Mouse (Mus musculus): ENCODE results near the gene Fmnl1.

Gene Fmnl1

GRCm38 (mm10) chr11:103160738-103161137 is 10.2 kb upstream of the Fmnl1 start:
- no peak for DNase-seq (ENCODE audit: low read depth, low spot score)

- peak; percentile 84 for DNase-seq (ENCODE audit: low read depth, low spot score)
These were observed 9.5 kb upstream of the Fmnl1 start for GRCm38 (mm10) chr11:103161449-103161848.

GRCm38 (mm10) chr11:103162132-103162531 is 8.8 kb upstream of the Fmnl1 start:
- no peak for DNase-seq (ENCODE audit: low read depth, low spot score)

GRCm38 (mm10) chr11:103164391-103164790 is 6.5 kb upstream of the Fmnl1 start:
- DNase-seq (ENCODE audit: low read depth, low spot score), result no peak

GRCm38 (mm10) chr11:103168690-103169390 is 2.1 kb upstream of the Fmnl1 start:
- DNase-seq (ENCODE audit: low read depth, low spot score), result no peak

GRCm38 (mm10) chr11:103169664-103170063 is 1.2 kb upstream of the Fmnl1 start:
- no peak for DNase-seq (ENCODE audit: low read depth, low spot score)

- no peak for DNase-seq (ENCODE audit: low read depth, low spot score)
These were observed 805 bp upstream of the Fmnl1 start for GRCm38 (mm10) chr11:103170111-103170493.

GRCm38 (mm10) chr11:103171286-103171620 is 346 bp downstream of the Fmnl1 start:
- DNase-seq (ENCODE audit: low read depth, low spot score), result no peak

GRCm38 (mm10) chr11:103171703-103172391 is 940 bp downstream of the Fmnl1 start:
- DNase-seq (ENCODE audit: low read depth, low spot score), result no peak

- DNase-seq (ENCODE audit: low read depth, low spot score), result no peak
These were observed 1.6 kb downstream of the Fmnl1 start for GRCm38 (mm10) chr11:103172392-103173040.

GRCm38 (mm10) chr11:103173041-103173770 is 2.3 kb downstream of the Fmnl1 start:
- DNase-seq (ENCODE audit: low read depth, low spot score), result no peak

GRCm38 (mm10) chr11:103173771-103174344 is 3.0 kb downstream of the Fmnl1 start:
- DNase-seq (ENCODE audit: low read depth, low spot score), result no peak

GRCm38 (mm10) chr11:103174411-103174832 is 3.5 kb downstream of the Fmnl1 start:
- DNase-seq (ENCODE audit: low read depth, low spot score), result no peak

- no peak for DNase-seq (ENCODE audit: low read depth, low spot score)
These were observed 4.0 kb downstream of the Fmnl1 start for GRCm38 (mm10) chr11:103174891-103175391.

- DNase-seq (ENCODE audit: low read depth, low spot score), result no peak
These were observed 5.0 kb downstream of the Fmnl1 start for GRCm38 (mm10) chr11:103175688-103176442.

GRCm38 (mm10) chr11:103176510-103176909 is 5.6 kb downstream of the Fmnl1 start:
- DNase-seq (ENCODE audit: low read depth, low spot score), result no peak

GRCm38 (mm10) chr11:103177216-103177615 is 6.3 kb downstream of the Fmnl1 start:
- DNase-seq (ENCODE audit: low read depth, low spot score), result no peak

- no peak for DNase-seq (ENCODE audit: low read depth, low spot score)
These were observed 7.0 kb downstream of the Fmnl1 start for GRCm38 (mm10) chr11:103177815-103178485.

GRCm38 (mm10) chr11:103178748-103179147 is 7.8 kb downstream of the Fmnl1 start:
- no peak for DNase-seq (ENCODE audit: low read depth, low spot score)

GRCm38 (mm10) chr11:103180426-103180825 is 9.5 kb downstream of the Fmnl1 start:
- no peak for DNase-seq (ENCODE audit: low read depth, low spot score)
